Mouse (Mus musculus): ENCODE data around the gene Tmem232. TPM values are rescaled to one million over a fixed set of nuclear protein-coding genes. Genes with fewer than 3 reads are reported as not detected.

The Tmem232 gene
- total RNA-seq, 1 experiment from 2014 or later, result not detected

Small RNA genes within 50 kb of the gene (microRNA-seq; reads per million reads assigned to microRNA genes)
- gene Gm25731, result 0 reads per million in 2 experiments

Other genes starting within 250 kb of the Tmem232 start
- 162 and 209 TPM in 2 replicates for gene Vapa, start 72.8 kb upstream of the Tmem232 start, total RNA-seq (2021)
- gene Txndc2, start 101.4 kb upstream of the Tmem232 start, total RNA-seq (2021), result 39.6 and 47.1 TPM in 2 replicates
- 32.4 and 41.1 TPM in 2 replicates for gene Rab31, start 232.0 kb upstream of the Tmem232 start, total RNA-seq (2021)
- gene Ppp4r1, start 241.8 kb upstream of the Tmem232 start, total RNA-seq (2021), result 70.5 and 80.2 TPM in 2 replicates